Mouse (Mus musculus) heart, adult 2 months (tissue): ENCODE results near the gene Ppp2r3a.

Experiments
- CTCF ChIP-seq: fragments of 200-600 bp; IDR thresholded peaks from 2 replicates; pipeline ENCODE4 v1.8.1; 2022; ENCODE audit warnings: antibody characterized with exemption, mild to moderate bottlenecking, moderate library complexity
- POLR2A ChIP-seq: fragments of 200-500 bp; IDR thresholded peaks from 2 replicates; pipeline ENCODE4 v1.6.1; 2011; ENCODE audit warnings: mild to moderate bottlenecking, low read depth, low read length, control low read depth; ENCODE audit not compliant: insufficient read depth

DNA sequence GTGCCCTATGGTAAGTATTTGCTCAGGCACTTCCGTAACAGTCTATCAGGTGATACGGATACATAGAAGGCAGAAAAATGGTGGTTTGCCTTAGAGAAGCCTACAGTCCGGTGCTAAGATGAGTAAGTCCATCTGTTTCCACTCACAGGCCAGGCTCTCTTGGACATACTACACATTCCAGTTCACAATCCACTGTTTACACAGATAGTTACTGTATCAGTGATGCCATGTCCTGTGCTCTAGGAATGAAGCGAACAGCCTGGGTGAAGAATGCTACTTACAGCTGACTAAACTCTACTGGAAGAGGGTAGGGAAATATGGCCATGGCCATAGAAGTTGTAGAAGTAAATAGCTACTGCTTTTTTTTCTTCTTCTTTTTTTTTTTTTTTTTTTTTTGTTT is 138.3 kb downstream of the Ppp2r3a start:
- TF ChIP-seq CTCF = no peak
- TF ChIP-seq POLR2A = no peak
